Mouse (Mus musculus): ENCODE data around the gene Ramp3. TPM values are rescaled to one million over a fixed set of nuclear protein-coding genes. Genes with fewer than 3 reads are reported as not detected.

Gene Ramp3
- polyA plus RNA-seq, 1 experiment from 2014 or later, result 30.6 TPM

DNA sequence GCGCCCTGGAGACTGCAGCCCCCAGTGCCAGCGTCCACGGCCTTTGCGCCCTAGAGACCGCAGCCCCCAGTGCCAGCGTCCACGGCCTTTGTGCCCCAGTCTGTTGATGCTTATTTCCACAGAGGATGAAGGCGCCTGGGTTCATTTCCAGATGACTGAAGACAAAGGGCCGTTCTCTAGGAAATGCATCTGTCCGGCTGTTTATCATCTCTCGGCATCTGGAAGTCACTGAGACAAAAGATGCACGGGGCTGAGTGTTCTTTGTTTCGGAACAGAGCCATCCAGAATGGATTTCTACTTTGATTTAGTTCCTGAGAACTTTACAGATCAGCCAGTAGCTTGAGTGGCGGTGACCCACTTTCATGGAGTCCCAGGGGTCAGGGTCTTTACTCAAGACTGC, 2.9 kb downstream of the Ramp3 start:
- WGBS, result 50% methylated on average over 14 of the region's 14 CpGs

DNA sequence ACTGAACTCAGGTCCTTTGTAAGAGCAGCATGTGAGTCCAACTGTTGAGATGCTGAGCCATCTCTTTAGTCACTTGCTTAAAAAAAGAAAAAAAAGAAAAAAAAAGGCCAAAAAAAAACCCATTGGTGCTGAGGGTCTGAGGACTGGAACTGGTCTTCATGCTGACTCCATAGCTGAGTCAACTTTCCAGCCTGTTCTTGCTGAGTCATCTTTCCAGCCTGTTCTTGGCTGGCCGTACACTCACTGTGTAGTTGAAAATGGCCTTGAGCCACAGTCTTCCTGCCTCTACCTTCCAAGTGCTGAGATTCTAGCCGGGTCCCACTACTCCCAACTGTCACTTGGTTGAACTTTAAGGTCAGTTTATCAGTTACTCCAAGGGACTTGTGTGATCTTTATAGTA, 8.3 kb downstream of the Ramp3 start:
- Histone ChIP-seq H3K4me3 (ENCODE audit: low read length) (no peak overlapping the region), H3K4me1 (ENCODE audit: control insufficient read depth, insufficient read depth, low read depth, low read length) (no peaks in the 10 kb centered on the region), H3K27ac (ENCODE audit: low read depth, low read length) (no peak overlapping the region), H3K4me2 (ENCODE audit: low read length) (no peak overlapping the region), H3K27me3 (replicated peaks; ENCODE audit: control insufficient read depth, insufficient read depth, low read length) (no peaks in the 10 kb centered on the region), H3K9me3 (ENCODE audit: control insufficient read depth, low read length) (0 out of 2 replicates have a peak, but pooled peaks cover 2% of the 10 kb centered on the region), H3K9ac (ENCODE audit: low read depth, low read length) (no peak overlapping the region), H3K36me3 (ENCODE audit: control insufficient read depth, insufficient read depth, low read length) (no peaks in the 10 kb centered on the region)
- 88% methylated on average over 2 of the region's 2 CpGs for WGBS
- ATAC-seq, result no peak

More for the DNA sequence above, 2.9 kb downstream of the Ramp3 start:
- no peak overlapping the region for H3K27ac ChIP-seq (ENCODE audit: low read depth, low read length)
- no peaks in the 10 kb centered on the region for H3K27me3 ChIP-seq (replicated peaks; ENCODE audit: control insufficient read depth, insufficient read depth, low read length)
- H3K9me3 ChIP-seq (ENCODE audit: control insufficient read depth, low read length), result no peaks in the 10 kb centered on the region
- ATAC-seq, result no peak
- H3K4me2 ChIP-seq (ENCODE audit: low read length), result no peak overlapping the region
- H3K36me3 ChIP-seq (ENCODE audit: control insufficient read depth, insufficient read depth, low read length), result no peaks in the 10 kb centered on the region
- H3K4me3 ChIP-seq (ENCODE audit: low read length), result no peak overlapping the region
- peaks cover 4% of the 10 kb centered on the region for H3K4me1 ChIP-seq (ENCODE audit: control insufficient read depth, insufficient read depth, low read depth, low read length)
- H3K9ac ChIP-seq (ENCODE audit: low read depth, low read length), result no peak overlapping the region

GRCm38 (mm10) chr11:6669041-6669440, 10.7 kb downstream of the Ramp3 start:
- Histone ChIP-seq H3K9ac (ENCODE audit: low read depth, low read length) (no peak overlapping the region), H3K4me1 (ENCODE audit: control insufficient read depth, insufficient read depth, low read depth, low read length) (no peaks in the 10 kb centered on the region), H3K27ac (ENCODE audit: low read depth, low read length) (no peak overlapping the region), H3K9me3 (ENCODE audit: control insufficient read depth, low read length) (0 out of 2 replicates have a peak, but pooled peaks cover 2% of the 10 kb centered on the region), H3K4me3 (ENCODE audit: low read length) (no peak overlapping the region), H3K36me3 (ENCODE audit: control insufficient read depth, insufficient read depth, low read length) (no peaks in the 10 kb centered on the region), H3K4me2 (ENCODE audit: low read length) (no peak overlapping the region), H3K27me3 (replicated peaks; ENCODE audit: control insufficient read depth, insufficient read depth, low read length) (no peaks in the 10 kb centered on the region)
- WGBS, result 12% methylated on average over 9 of the region's 9 CpGs
- ATAC-seq, result no peak

- WGBS, result 55% methylated on average over 2 of the region's 2 CpGs
- Histone ChIP-seq H3K4me2 (ENCODE audit: low read length) (no peak overlapping the region), H3K9ac (ENCODE audit: low read depth, low read length) (no peak overlapping the region), H3K9me3 (ENCODE audit: control insufficient read depth, low read length) (0 out of 2 replicates have a peak, but pooled peaks cover 2% of the 10 kb centered on the region), H3K27me3 (replicated peaks; ENCODE audit: control insufficient read depth, insufficient read depth, low read length) (no peaks in the 10 kb centered on the region), H3K36me3 (ENCODE audit: control insufficient read depth, insufficient read depth, low read length) (no peaks in the 10 kb centered on the region), H3K27ac (ENCODE audit: low read depth, low read length) (no peak overlapping the region), H3K4me3 (ENCODE audit: low read length) (no peak overlapping the region), H3K4me1 (ENCODE audit: control insufficient read depth, insufficient read depth, low read depth, low read length) (no peaks in the 10 kb centered on the region)
- ATAC-seq, result no peak
Measured at GRCm38 (mm10) chr11:6670044-6670443, 11.7 kb downstream of the Ramp3 start.

- Histone ChIP-seq H3K27me3 (replicated peaks; ENCODE audit: control insufficient read depth, insufficient read depth, low read length) (no peaks in the 10 kb centered on the region), H3K36me3 (ENCODE audit: control insufficient read depth, insufficient read depth, low read length) (no peaks in the 10 kb centered on the region), H3K9ac (ENCODE audit: low read depth, low read length) (no peak overlapping the region), H3K4me3 (ENCODE audit: low read length) (no peak overlapping the region), H3K9me3 (ENCODE audit: control insufficient read depth, low read length) (0 out of 2 replicates have a peak, but pooled peaks cover 2% of the 10 kb centered on the region), H3K4me1 (ENCODE audit: control insufficient read depth, insufficient read depth, low read depth, low read length) (no peaks in the 10 kb centered on the region), H3K4me2 (ENCODE audit: low read length) (no peak overlapping the region), H3K27ac (ENCODE audit: low read depth, low read length) (no peak overlapping the region)
- 91% methylated on average over 4 of the region's 4 CpGs for WGBS
- ATAC-seq, result no peak
Measured at GRCm38 (mm10) chr11:6670826-6671225, 12.5 kb downstream of the Ramp3 start.

GRCm38 (mm10) chr11:6674701-6675100, 16.4 kb downstream of the Ramp3 start:
- Histone ChIP-seq H3K4me1 (ENCODE audit: control insufficient read depth, insufficient read depth, low read depth, low read length) (no peaks in the 10 kb centered on the region; the same call in 1 of the 2 replicates), H3K27ac (ENCODE audit: low read depth, low read length) (no peak overlapping the region), H3K9me3 (ENCODE audit: control insufficient read depth, low read length) (no peaks in the 10 kb centered on the region), H3K4me2 (ENCODE audit: low read length) (no peak overlapping the region), H3K4me3 (ENCODE audit: low read length) (no peak overlapping the region), H3K36me3 (ENCODE audit: control insufficient read depth, insufficient read depth, low read length) (no peaks in the 10 kb centered on the region), H3K9ac (ENCODE audit: low read depth, low read length) (no peak overlapping the region), H3K27me3 (replicated peaks; ENCODE audit: control insufficient read depth, insufficient read depth, low read length) (no peaks in the 10 kb centered on the region)
- ATAC-seq, result no peak
- WGBS, result 89% methylated on average over 9 of the region's 9 CpGs

GRCm38 (mm10) chr11:6675402-6675801, 17.1 kb downstream of the Ramp3 start:
- Histone ChIP-seq H3K9me3 (ENCODE audit: control insufficient read depth, low read length) (no peaks in the 10 kb centered on the region), H3K4me3 (ENCODE audit: low read length) (no peak overlapping the region), H3K27me3 (replicated peaks; ENCODE audit: control insufficient read depth, insufficient read depth, low read length) (no peaks in the 10 kb centered on the region), H3K9ac (ENCODE audit: low read depth, low read length) (no peak overlapping the region), H3K27ac (ENCODE audit: low read depth, low read length) (no peak overlapping the region), H3K36me3 (ENCODE audit: control insufficient read depth, insufficient read depth, low read length) (no peaks in the 10 kb centered on the region), H3K4me1 (ENCODE audit: control insufficient read depth, insufficient read depth, low read depth, low read length) (peaks cover 2% of the 10 kb centered on the region; the same call in 1 of the 2 replicates), H3K4me2 (ENCODE audit: low read length) (no peak overlapping the region)
- ATAC-seq, result no peak
- WGBS, result 66% methylated on average over 7 of the region's 7 CpGs

- WGBS, result 81% methylated on average over 9 of the region's 9 CpGs
- no peak overlapping the region for H3K4me3 ChIP-seq (ENCODE audit: low read length)
- no peak overlapping the region for H3K9ac ChIP-seq (ENCODE audit: low read depth, low read length)
- H3K27ac ChIP-seq (ENCODE audit: low read depth, low read length), result no peak overlapping the region
- no peaks in the 10 kb centered on the region for H3K9me3 ChIP-seq (ENCODE audit: control insufficient read depth, low read length)
- no peaks in the 10 kb centered on the region for H3K27me3 ChIP-seq (replicated peaks; ENCODE audit: control insufficient read depth, insufficient read depth, low read length)
- H3K4me1 ChIP-seq (ENCODE audit: control insufficient read depth, insufficient read depth, low read depth, low read length), result peaks cover 3% of the 10 kb centered on the region; the same call in 1 of the 2 replicates
- no peak for ATAC-seq
- H3K4me2 ChIP-seq (ENCODE audit: low read length), result no peak overlapping the region
- no peaks in the 10 kb centered on the region for H3K36me3 ChIP-seq (ENCODE audit: control insufficient read depth, insufficient read depth, low read length)
Measured at GRCm38 (mm10) chr11:6676641-6677040, 18.3 kb downstream of the Ramp3 start.

GRCm38 (mm10) chr11:6677530-6677929, 19.2 kb downstream of the Ramp3 start:
- peak; percentile 76 for ATAC-seq
- Histone ChIP-seq H3K4me2 (ENCODE audit: low read length) (no peak overlapping the region), H3K4me3 (ENCODE audit: low read length) (no peak overlapping the region), H3K4me1 (ENCODE audit: control insufficient read depth, insufficient read depth, low read depth, low read length) (peaks cover 3% of the 10 kb centered on the region; the same call in 1 of the 2 replicates), H3K9ac (ENCODE audit: low read depth, low read length) (no peak overlapping the region), H3K9me3 (ENCODE audit: control insufficient read depth, low read length) (no peaks in the 10 kb centered on the region), H3K27me3 (replicated peaks; ENCODE audit: control insufficient read depth, insufficient read depth, low read length) (no peaks in the 10 kb centered on the region), H3K36me3 (ENCODE audit: control insufficient read depth, insufficient read depth, low read length) (no peaks in the 10 kb centered on the region), H3K27ac (ENCODE audit: low read depth, low read length) (no peak overlapping the region)
- 22% methylated on average over 7 of the region's 7 CpGs for WGBS
